Mouse (Mus musculus) v-Abl transformed pro-B cells (cell line): ENCODE results near the gene Kcnj3.
"Not testable (repeated sequence)": the region's sequence is repeated elsewhere in the genome, so short reads cannot be mapped to it uniquely, and the experiment has no call there.

Experiments used
- in situ Hi-C, 2 experiments: fragments of 400-800 bp; cut with MboI; formaldehyde crosslinking; loops; one replicate each; pipeline ENCODE4 v1.15.1; 2025; ENCODE audit not compliant: unreplicated experiment in 2 of 2

Kcnj3 gene

DNA sequence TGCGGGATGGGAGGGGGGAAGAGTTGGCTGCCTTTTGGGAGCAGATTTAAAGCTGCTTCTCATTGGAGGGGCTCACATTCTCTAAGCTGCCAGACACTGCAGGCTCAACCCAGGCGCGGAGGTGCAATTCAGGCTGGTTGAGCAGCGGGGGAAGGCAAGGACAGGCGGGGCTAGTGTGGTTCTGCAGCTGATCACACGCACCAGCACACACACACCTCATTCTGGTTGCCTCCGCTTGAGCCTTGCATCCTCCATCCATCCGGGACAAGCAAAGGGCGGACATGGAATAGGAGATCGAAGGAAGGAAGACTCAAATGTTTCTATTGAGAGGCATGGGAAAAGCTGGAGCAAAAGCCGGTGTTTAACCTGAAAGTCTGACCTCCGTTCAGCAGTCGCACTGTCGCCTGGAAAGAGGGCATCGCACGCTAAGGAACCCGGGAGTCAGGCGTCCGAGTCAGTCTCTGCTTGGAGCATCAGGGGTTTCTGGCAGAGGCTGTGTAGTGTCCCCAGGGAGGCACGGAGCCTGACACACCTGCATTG is at the start of gene Kcnj3:
Kcnj3 (plus strand) TSS at position 250 of the 540 bp plus-strand sequence.
- in situ Hi-C loops = no loop called here

DNA sequence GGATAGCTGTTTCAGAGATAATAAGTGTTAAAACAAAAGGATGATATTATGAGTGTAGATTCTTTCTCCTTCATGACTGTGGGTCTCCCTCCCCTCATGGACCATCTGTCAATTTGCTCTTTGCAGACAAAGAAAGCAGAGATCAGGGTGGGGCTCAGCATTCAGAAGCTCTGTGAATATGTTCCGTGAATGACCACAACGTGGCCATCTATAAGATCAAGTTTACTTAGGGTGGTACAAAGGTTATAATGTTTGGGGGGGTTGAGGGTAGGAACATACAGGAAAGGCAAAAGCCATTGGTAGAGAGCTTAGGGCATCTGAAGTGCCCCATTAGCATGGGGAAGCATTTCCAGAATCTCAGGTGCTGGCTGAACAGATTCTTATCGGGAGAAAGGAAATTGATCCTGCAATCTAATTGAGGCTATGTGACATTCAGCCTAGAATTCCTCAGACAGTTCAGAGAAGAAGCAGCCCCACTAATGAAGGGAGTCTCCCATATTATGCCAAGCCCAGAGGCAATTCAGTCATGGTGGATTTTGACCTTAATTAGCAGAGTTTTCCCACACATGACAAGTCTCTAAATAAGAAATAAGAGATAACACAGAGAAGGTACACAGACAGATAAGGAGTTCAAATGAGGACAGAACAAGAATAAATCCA is 45.3 kb upstream of the Kcnj3 start:
- in situ Hi-C loops = no loop called here

DNA sequence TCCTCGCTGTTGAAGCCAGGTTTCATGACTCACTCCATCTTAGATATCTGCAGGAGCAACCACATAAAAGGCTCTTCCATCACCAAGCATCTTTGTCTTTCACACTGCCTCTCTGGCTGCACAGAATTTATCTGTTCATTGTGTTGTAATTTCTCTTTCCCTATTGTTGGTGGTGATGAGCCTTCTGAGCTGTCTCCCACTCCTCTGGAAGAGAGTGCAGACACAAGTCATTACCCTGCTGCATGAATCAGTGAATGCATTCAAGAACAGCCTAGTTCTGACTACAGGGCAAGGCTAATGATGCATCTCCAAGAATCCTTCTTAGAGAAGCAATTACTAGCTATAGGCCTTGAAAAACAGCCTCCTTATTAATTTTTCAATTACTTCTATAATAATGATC is 30.5 kb upstream of the Kcnj3 start:
- in situ Hi-C loops = no loop called here

DNA sequence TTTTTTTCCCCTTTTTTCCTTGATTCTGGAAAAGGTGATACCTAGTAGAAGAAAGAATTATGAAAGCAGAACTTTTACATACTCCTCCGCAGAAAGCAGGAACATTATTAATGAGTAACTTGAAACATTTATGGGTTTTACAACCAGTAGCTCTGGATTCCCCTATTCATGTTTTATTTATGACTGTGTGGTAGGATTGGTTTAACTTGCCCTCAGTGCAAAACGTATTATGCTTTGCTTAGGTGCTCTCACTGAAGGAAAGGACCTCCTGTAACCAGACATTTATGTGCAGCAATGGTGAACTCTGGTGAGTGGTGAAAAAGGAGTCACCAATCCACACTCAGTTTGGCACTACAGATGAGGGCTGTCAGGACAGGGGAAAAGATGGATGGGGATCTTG is 8.1 kb upstream of the Kcnj3 start:
- in situ Hi-C loops = no loop called here

DNA sequence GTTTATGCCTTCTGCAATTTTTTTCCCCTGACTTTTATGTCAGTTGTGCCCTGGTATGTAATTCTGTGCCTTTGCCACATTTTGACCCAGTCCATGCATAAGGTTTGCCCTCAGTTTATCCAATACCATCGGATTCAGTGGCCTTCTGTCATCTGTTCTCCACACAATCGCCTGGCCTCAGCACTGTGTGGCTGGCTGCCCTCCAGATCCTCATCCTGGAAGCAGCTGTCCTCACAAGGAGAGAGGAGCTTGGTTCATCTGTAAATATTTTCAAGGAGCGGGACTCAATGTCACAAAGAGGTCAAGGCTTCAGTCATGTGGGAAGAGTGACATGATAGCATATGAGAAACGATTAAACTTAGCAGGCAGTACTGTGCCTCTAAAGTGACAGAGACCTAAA is 3.7 kb upstream of the Kcnj3 start:
- in situ Hi-C loops = no loop called here

DNA sequence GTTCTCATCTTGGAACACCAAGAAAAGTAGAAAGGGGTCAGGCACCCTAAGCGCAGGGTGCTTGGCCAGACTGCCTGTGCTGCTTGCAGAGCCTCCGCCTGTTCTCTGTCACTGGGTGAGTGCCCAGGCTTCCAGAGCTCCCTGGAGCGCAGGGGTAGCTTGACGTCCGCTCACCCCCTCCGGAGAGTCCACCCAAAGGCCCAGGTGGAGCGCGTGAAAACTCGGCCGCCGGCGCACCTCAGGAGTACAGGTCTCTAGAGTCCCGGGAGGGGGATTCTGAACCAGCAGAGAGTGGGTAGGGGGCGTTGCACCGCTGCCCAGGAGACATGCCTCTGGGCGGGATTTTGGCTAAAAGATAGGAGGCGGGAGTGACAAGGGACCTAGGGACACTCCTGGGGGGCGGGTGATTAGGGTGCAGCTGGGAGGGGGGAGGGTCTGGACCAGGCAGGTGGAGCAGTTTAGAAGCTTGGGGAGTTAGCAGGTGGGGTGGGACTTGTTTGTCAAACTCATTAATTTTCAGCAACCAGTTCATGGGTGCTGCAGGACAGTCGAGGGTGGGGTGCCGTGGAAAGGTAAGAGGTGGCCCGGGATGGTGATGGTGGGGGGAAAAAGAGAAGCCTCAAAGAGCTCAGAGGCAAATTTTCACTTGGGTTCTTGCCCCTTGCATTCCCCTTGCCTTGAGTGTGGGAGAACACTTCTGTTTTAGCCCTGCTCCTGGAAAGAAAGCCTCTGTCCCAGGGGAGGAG is 664 bp downstream of the Kcnj3 start:
- in situ Hi-C loops = no loop called here

DNA sequence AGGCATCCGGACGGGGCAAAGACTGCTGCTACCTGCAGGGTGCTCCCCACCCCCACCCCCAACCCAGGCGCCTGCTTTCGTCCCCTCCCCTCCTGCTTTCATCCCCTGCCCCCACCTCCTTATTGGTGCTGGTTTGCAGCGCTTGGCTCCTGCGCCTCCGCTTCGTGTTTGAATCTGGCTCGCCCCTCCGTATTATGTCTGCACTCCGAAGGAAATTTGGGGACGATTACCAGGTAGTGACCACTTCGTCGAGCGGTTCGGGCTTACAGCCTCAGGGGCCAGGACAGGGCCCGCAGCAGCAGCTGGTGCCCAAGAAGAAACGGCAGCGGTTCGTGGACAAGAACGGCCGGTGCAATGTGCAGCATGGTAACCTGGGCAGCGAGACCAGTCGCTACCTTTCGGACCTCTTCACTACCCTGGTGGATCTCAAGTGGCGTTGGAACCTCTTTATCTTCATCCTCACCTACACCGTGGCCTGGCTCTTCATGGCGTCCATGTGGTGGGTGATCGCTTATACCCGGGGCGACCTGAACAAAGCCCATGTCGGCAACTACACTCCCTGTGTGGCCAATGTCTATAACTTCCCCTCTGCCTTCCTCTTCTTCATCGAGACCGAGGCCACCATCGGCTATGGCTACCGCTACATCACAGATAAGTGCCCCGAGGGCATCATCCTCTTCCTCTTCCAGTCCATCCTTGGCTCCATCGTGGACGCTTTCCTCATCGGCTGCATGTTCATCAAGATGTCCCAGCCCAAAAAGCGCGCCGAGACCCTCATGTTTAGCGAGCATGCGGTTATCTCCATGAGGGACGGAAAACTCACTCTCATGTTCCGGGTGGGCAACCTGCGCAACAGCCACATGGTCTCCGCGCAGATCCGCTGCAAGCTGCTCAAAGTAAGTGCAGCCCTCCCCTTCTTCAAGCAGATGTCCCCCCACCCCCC is 1.5 kb downstream of the Kcnj3 start:
- in situ Hi-C loops = no loop called here

DNA sequence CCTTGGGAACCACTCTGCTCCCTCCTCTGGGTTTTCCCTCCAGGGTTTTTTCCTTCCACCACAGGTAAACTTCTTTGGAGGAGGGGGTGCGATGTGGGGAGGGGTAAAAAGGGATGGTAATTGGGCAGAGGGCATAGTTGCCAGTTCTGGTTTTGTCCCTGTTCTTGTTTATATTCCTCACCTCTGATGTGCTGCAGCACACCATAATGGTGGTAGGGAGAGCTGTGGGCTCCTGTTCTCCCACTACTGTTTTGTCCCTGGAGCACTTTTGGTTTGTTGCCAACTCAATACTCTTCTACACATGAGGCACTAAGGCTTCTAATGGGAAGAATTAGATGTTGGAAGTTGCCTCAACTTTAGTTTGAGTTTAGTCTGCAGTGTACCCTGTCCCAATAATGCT is 2.2 kb downstream of the Kcnj3 start:
- in situ Hi-C loops = no loop called here

DNA sequence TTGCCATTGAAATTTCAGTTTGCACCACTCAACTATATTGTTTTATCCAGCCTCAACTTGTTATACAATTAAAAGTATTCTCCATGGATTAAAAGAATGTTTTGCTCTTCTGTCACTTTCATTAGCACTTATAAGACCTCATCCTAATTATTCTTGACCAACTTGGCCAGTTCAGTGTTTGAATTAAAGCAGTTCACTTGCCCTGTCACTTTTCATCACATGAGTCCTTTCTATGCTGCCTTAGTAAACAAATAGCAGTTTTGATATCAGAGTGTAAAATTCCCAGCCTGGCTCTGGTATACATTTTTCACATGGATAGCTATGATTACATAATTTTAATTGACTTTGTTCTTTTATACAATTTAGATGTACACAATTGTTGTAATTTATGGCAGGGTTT is 3.4 kb downstream of the Kcnj3 start:
- in situ Hi-C loops = no loop called here

DNA sequence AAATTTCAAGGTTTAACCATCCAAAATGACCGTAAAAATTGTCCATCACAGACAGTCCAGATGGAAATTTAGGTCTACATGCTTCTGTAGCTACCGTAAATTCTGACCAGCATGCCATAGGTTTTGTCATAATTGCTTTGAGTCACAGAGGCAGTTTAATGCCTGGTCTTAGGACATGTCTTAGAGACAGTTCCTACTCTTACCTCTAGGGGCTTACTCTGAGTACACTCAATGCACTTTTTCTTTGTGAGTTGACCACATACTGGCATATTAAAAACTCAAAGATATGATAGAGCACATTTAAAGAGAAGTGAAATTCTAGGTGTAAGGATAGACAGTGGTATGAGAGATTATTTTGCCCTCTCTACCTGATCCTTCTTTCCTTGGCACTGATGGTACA is 6.2 kb downstream of the Kcnj3 start:
- in situ Hi-C loops = no loop called here

DNA sequence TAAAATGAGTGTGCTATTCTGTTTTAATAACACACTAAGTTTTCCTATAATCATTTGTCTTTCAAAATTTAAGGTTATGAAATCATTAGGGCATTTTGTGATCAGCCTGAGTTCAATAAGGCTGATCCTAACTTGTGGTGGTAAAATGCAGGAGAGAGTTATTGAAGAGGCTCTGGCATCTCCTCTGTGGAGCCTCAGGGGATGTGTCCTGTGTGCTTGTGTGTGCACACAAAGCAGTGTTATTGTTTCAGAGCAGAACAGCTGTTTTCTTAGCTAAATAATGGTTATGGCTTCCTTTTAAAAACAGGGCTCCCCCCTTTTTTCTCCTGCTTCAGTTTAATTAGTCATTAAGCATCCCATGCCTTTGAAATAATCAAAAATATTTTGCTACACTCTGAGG is 11.5 kb downstream of the Kcnj3 start:
- in situ Hi-C loops = no loop called here

DNA sequence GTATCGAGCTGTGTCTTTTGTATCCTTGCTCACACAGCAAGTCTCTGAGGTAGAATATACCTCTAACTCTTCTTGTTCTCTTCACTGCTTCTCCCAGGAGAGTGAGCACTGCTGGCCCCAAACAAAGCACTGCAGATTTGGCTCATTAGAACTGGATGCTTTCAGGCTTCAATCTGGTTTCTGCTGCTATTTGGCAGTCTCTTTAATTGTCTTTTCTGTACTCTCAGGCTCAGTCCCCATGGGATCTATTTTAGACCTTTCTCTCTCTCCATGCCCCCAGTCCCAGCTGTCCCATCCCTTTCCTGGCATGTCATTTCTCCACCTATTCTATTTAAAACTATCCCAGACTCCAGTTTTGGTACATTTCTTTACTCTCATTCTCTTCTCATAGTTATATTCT is 15.0 kb downstream of the Kcnj3 start:
- in situ Hi-C loops = no loop called here

DNA sequence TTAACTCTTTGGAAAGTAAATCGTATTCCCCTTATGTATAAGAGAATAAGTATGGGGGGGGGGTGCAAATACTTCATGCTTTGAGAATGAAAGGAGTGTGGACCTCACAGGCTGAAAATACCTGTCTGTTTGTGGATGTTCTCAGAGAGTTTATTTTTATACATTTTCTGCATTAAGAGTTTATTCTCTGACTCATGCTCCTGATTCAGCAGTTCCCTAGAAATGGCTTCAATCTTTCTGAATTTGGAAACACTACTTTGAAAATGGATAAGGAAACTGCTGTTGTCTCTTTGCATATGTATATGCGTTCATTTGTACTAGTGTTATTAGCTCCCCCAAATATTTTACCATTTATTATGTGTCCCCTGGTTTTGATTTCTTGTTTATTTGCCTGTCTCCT is 23.4 kb downstream of the Kcnj3 start:
- in situ Hi-C loops = no loop called here

DNA sequence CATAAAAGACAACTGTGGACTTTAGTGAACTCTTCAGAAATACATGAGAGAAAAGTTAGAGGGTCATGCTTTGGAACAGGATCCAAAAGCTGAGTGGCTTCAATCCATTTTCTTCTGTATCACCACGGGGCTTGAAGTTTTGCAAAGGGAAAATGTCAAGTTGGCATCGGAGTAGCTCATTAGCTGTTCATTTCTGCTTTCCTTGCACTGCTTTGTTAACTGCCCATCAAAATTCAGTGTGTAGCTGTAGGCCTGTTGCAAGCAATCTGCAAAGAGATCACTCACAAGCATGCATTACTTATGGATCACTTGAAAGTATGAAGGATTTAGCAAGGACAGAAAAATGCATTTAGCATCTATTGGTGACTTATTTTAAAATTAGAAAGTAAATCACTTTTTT is 33.4 kb downstream of the Kcnj3 start:
- in situ Hi-C loops = no loop called here

DNA sequence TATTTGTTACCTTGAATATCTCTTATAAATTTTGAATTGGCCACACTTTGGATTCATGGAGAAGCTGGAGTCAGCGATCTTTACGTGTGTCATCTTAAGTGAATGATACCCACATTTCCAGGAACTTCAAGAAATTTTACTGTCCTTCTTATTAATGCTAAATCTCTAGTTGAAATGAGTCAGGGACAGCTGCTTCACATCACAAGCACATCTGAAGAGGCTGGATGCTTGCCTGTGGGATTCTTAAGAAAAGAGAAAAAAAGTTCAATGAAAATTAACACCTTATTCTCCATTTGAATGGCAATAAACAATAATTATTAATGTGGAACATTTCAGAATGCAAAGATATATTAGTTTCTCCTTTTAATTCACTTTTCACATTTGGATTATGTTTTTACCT is 34.2 kb downstream of the Kcnj3 start:
- in situ Hi-C loops = no loop called here

DNA sequence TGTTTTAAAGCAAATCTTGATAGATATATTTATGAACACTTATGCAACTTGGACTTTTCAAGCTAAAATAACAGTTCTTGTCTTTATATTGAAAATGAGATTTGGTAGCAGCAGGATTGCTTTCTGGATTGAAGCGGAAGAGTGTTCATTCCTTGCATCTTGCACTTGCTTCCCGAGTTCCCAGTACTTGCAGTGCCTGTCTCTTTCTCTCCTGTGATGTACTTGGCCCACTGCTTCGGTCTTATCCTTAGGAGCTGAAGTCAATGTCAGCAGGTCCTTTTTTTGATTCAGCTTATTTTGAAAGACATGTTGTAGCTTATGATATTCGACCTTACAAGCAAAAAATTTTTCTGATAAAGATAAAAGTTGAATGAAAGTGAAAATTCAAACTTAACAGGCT is 43.7 kb downstream of the Kcnj3 start:
- in situ Hi-C loops = no loop called here

DNA sequence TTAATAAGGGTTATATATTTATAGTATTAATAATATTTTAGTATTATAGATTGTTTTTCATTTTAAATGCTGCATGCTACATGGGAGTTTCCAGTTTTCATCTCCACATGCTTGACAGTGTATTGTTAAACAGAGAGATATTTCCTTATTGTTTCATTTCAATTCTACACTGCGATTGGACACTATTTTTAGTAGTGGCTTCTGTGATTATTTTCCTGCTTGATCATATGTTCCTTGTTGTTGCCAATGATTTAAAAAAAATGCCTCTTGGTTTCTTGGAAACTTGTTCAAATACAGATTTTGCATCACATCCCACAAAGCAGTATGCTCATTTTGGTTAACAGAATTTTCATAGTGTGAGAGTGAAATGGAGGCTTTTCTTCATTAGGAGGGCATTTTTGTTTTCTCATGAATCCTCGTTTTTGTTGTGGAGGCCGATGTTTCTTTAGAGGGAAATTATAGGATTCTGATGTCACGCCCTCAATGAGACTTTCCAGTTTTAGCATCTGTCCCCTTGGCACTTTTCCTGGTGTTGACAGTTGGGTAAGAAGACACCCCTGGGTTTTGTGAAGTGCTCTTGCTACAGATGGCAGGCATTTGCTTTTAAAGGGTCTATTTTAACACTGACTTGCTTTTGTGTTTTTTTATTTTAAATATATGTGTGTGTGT is 44.3 kb downstream of the Kcnj3 start:
- in situ Hi-C loops = no loop called here

DNA sequence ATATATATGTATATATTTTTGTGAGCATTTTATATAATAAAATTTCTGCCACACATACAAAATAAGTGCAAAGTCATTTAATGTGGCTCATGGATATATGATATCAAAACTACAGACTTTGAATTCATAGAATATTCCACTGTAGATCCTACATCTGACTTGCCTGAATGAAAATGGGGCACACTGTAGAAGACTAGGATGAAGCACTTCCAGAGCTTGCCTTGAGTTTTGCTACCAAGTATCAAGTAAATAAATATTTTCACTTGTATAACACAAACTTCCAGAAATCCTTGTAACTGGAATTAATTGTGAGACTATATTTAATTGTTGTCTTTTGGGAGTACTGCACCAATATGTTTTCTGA is 44.8 kb downstream of the Kcnj3 start:
- in situ Hi-C loops = no loop called here

DNA sequence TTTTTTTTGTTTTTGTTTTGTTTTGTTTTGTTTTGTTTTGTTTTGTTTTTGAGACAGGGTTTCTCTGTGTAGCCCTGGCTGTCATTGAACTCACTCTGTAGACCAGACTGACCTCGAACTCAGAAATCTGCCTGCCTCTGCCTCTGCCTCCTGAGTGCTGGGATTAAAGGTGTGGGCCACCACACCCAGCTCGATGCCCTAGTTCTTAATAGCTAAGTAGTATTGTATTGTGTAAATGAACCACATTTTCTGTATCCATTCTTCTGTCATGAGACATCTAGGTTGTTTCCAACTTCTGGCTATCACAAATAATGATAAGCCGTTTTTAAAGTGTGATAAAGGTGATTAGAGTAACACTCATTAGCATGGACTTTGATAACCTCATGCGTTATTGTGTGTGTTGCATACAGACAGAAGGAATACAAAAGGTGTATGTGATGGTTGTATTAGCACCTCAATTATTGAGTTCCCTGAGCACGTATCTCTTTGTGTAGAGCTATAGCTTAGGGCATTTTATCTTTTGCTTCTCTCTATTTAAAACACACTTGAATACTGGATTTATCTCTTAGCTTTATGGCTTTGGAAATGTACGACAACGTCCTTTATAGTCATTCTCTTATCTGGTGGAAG is 49.8 kb downstream of the Kcnj3 start:
- in situ Hi-C loops = not testable (repeated sequence)
